ENCODE assay signal across 10 mouse cellular contexts in genomic region chr13:21258524-21258923, GRCm38 (mm10). TPM values are rescaled to one million over a fixed set of nuclear protein-coding genes. Genes with fewer than 3 reads are reported as not detected.
DNase-seq lines count a peak whose midpoint lies in the region; ATAC-seq and TF ChIP-seq lines count a peak whose summit lies in the region.
"Had no signal": no experiment of that assay in that cellular context is flagged by ENCODE, and none has a peak within 500 bp of the region (broad histone marks: within the 10 kb centered on the region; RNA-seq: fewer than 3 reads in every experiment).

No protein-coding gene starts in this region.

- H3K27ac ChIP-seq in heart, postnatal 0 days (ENCODE audit: low read depth), result no peak overlapping the region
- no peak overlapping the region for H3K27ac ChIP-seq in cortical plate, adult 2 months (ENCODE audit: insufficient read depth, low read length)
- peak overlapping the region; percentile 42; the same call in 1 of the 2 replicates for H3K27ac ChIP-seq in hindbrain, embryonic 16.5 days (ENCODE audit: low read depth, low read length)
- no peak overlapping the region for H3K27ac ChIP-seq in midbrain, postnatal 0 days (ENCODE audit: low read depth, low read length)

- peaks cover 41% of the 10 kb centered on the region for H3K27me3 ChIP-seq in heart, postnatal 0 days (ENCODE audit: control insufficient read depth, insufficient read depth, low read length)
- H3K27me3 ChIP-seq in hindbrain, embryonic 16.5 days (replicated peaks; ENCODE audit: control insufficient read depth, insufficient read depth, low read length), result peaks cover 10% of the 10 kb centered on the region
- H3K27me3 ChIP-seq in midbrain, postnatal 0 days (ENCODE audit: insufficient read depth, low read length), result peaks cover 11% of the 10 kb centered on the region

- peaks cover 19% of the 10 kb centered on the region for H3K4me1 ChIP-seq in heart, postnatal 0 days (ENCODE audit: control insufficient read depth, insufficient read depth)
- H3K4me1 ChIP-seq in cortical plate, adult 2 months (ENCODE audit: control insufficient read depth, insufficient read depth, low read length), result no peaks in the 10 kb centered on the region
- peaks cover 6% of the 10 kb centered on the region for H3K4me1 ChIP-seq in hindbrain, embryonic 16.5 days (ENCODE audit: control insufficient read depth, insufficient read depth, low read depth, low read length)
- H3K4me1 ChIP-seq in midbrain, postnatal 0 days (ENCODE audit: insufficient read depth, low read length), result no peaks in the 10 kb centered on the region

- no peaks in the 10 kb centered on the region for H3K9me3 ChIP-seq in heart, postnatal 0 days (replicated peaks; ENCODE audit: control insufficient read depth, low read length)
- H3K9me3 ChIP-seq in hindbrain, embryonic 16.5 days (ENCODE audit: control insufficient read depth, low read length), result no peaks in the 10 kb centered on the region
- H3K9me3 ChIP-seq in midbrain, postnatal 0 days (ENCODE audit: low read length), result no peaks in the 10 kb centered on the region

- H3K4me2 ChIP-seq in heart, postnatal 0 days (ENCODE audit: low read depth, low read length), result peak overlapping the region; percentile 62; the same call in 1 of the 2 replicates
- H3K4me2 ChIP-seq in hindbrain, embryonic 16.5 days (ENCODE audit: low read length), result peak overlapping the region; percentile 77
- H3K4me2 ChIP-seq in midbrain, postnatal 0 days (ENCODE audit: low read depth, low read length, poor library complexity, severe bottlenecking), result peak overlapping the region; percentile 61

- no peak for ATAC-seq in heart, postnatal 0 days (ENCODE audit: insufficient read depth, low read depth)
- no peak for ATAC-seq in hindbrain, embryonic 16.5 days
- ATAC-seq in midbrain, postnatal 0 days (ENCODE audit: low FRiP score), result no peak

- no peak for TF ChIP-seq POLR2A in cortical plate, adult 2 months (IDR thresholded peaks at IDR 0.05; ENCODE audit: extremely low read depth, insufficient read depth, low read length)

- 19% methylated on average over 6 of the region's 6 CpGs for WGBS in heart, postnatal 0 days
- 13% methylated on average over 6 of the region's 6 CpGs for WGBS in hindbrain, embryonic 16.5 days
- whole genome bisulfite sequencing in midbrain, postnatal 0 days, result 19% methylated on average over 6 of the region's 6 CpGs

- no peak for DNase-seq in heart, postnatal 0 days (ENCODE audit: low spot score)
- no peak for DNase-seq in heart, adult 11 months
- DNase-seq in midbrain, postnatal 0 days (ENCODE audit: low spot score), result no peak
- DNase-seq in adrenal gland, postnatal 14 days, result no peak
- DNase-seq in adipocyte (ENCODE audit: low spot score), result no peak
- no peak for DNase-seq in layer of hippocampus, postnatal 25 days (ENCODE audit: extremely low spot score in 1 of 2, low spot score in 1 of 2)
- DNase-seq: thymus, postnatal 25 days had no signal

- no peak for TF ChIP-seq CTCF in heart, postnatal 0 days (IDR thresholded peaks at IDR 0.05; ENCODE audit: low read depth)
- TF ChIP-seq CTCF in cortical plate, adult 2 months (IDR thresholded peaks at IDR 0.05; ENCODE audit: extremely low read depth, insufficient read depth, low read length), result no peak
- no peak for TF ChIP-seq CTCF in midbrain, postnatal 0 days (IDR thresholded peaks at IDR 0.05)

- H3K9ac ChIP-seq in heart, postnatal 0 days (replicated peaks; ENCODE audit: low read depth, low read length), result no peak overlapping the region
- peak overlapping the region; percentile 66 for H3K9ac ChIP-seq in hindbrain, embryonic 16.5 days (ENCODE audit: low read depth, low read length)
- peak overlapping the region; percentile 54; the same call in 1 of the 2 replicates for H3K9ac ChIP-seq in midbrain, postnatal 0 days (replicated peaks; ENCODE audit: low read length, poor library complexity, severe bottlenecking)

- TF ChIP-seq EP300 in heart, postnatal 0 days (IDR thresholded peaks at IDR 0.05; ENCODE audit: low read depth), result no peak

- H3K4me3 ChIP-seq in heart, postnatal 0 days (ENCODE audit: low read depth, low read length), result peak overlapping the region; percentile 33; the same call in 1 of the 2 replicates
- peak overlapping the region; percentile 64 for H3K4me3 ChIP-seq in cortical plate, adult 2 months (ENCODE audit: insufficient read depth, low read length)
- peak overlapping the region; percentile 63 for H3K4me3 ChIP-seq in hindbrain, embryonic 16.5 days (ENCODE audit: low read length)
- H3K4me3 ChIP-seq in midbrain, postnatal 0 days (ENCODE audit: low read depth, low read length), result peak overlapping the region; percentile 57

- H3K36me3 ChIP-seq in heart, postnatal 0 days (replicated peaks; ENCODE audit: control insufficient read depth, insufficient read depth, low read length), result no peaks in the 10 kb centered on the region
- H3K36me3 ChIP-seq in hindbrain, embryonic 16.5 days (ENCODE audit: control insufficient read depth, insufficient read depth, low read length), result no peaks in the 10 kb centered on the region
- H3K36me3 ChIP-seq in midbrain, postnatal 0 days (ENCODE audit: insufficient read depth, low read length), result no peaks in the 10 kb centered on the region

RNA-seq across cellular contexts. Expression of gene Gpx5, which starts 34.0 kb away (rescaled TPM):
- not detected in 2 replicates for total RNA-seq in heart, postnatal 0 days (2014; rRNA removed; ENCODE audit: low replicate concordance)
- not detected in 2 replicates for polyA plus RNA-seq in heart, postnatal 0 days (2015; fragmentation: Nextera tagmentation; extraction: Ambion mirVana)
- polyA plus RNA-seq in cortical plate, adult 2 months (2012; rRNA removed), result 0.10 TPM in 1 of 2 replicates, not detected in the other
- polyA plus RNA-seq in hindbrain, embryonic 16.5 days (2015; fragmentation: Nextera tagmentation; extraction: Ambion mirVana), result not detected in 2 replicates
- not detected in 2 replicates for total RNA-seq in midbrain, postnatal 0 days (2014; rRNA removed)
- polyA plus RNA-seq in midbrain, postnatal 0 days (2015; fragmentation: Nextera tagmentation; extraction: Ambion mirVana), result not detected in 2 replicates
- total RNA-seq in adrenal gland, postnatal 14 days (2021), result not detected in 2 replicates
- not detected for total RNA-seq in layer of hippocampus, postnatal 25 days (2021)
- total RNA-seq: gastrocnemius, adult 18-20 months had no signal

RNA-seq across cellular contexts. Expression of gene Gpx6, which starts 53.4 kb away (rescaled TPM):
- not detected in 2 replicates for total RNA-seq in heart, postnatal 0 days (2014; rRNA removed; ENCODE audit: low replicate concordance)
- polyA plus RNA-seq in heart, postnatal 0 days (2015; fragmentation: Nextera tagmentation; extraction: Ambion mirVana), result not detected in 2 replicates
- polyA plus RNA-seq in cortical plate, adult 2 months (2012; rRNA removed), result 1.6 TPM in 1 of 2 replicates, not detected in the other
- 0.26 and 0.64 TPM in 2 replicates for polyA plus RNA-seq in hindbrain, embryonic 16.5 days (2015; fragmentation: Nextera tagmentation; extraction: Ambion mirVana)
- total RNA-seq in midbrain, postnatal 0 days (2014; rRNA removed), result not detected in 2 replicates
- 0.26 and 0.58 TPM in 2 replicates for polyA plus RNA-seq in midbrain, postnatal 0 days (2015; fragmentation: Nextera tagmentation; extraction: Ambion mirVana)
- not detected in 2 replicates for total RNA-seq in adrenal gland, postnatal 14 days (2021)
- not detected for total RNA-seq in layer of hippocampus, postnatal 25 days (2021)
- total RNA-seq: gastrocnemius, adult 18-20 months had no signal
